Mouse (Mus musculus) embryo, embryonic 11.5 days (tissue): Measurements from ENCODE around the gene Ank2.

Experiments used
- DNase-seq: peaks from one replicate; pipeline ENCODE4 v3.0.0-alpha.2; 2012; ENCODE audit warnings: low read depth, low spot score

Gene Ank2

DNA sequence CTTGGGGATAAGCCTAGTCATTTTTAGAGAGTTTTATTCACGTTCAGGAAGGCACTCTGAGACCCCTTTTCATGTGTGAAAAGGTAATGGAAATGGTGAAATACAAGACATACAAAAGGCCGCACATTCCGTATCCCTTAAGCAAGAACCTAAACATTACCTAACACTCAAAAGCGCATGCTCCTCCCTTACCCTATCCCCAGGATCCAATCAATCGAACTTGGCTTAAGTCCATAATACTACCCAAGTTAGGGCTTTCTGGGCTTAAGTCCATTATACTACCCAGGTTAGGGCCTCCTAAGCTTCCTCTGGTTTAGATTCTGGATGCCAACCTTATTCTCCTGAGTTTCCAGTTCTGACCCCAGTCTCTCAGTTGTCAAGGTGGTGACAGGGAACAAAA, 516.3 kb downstream of the Ank2 start:
- DNase-seq, result no peak

DNA sequence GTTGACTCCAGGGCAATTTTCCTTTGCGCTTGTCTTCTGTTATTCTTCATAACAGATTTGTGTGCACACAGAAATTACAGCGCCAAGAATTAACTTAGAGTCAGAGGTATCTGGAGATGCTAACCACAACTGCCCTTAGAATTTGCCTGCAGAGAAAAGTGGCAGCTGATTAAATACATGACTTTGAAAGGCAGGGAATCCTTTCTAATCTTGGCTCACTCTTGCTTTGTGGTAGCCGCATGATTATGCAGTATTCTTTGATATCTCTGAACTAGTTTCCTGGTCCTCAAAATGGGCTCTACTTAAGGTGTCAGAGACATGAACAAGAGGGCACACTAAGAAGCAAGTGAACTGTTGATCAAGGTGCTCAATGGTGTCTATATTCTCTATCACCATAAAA, 518.0 kb downstream of the Ank2 start:
- DNase-seq, result no peak

DNA sequence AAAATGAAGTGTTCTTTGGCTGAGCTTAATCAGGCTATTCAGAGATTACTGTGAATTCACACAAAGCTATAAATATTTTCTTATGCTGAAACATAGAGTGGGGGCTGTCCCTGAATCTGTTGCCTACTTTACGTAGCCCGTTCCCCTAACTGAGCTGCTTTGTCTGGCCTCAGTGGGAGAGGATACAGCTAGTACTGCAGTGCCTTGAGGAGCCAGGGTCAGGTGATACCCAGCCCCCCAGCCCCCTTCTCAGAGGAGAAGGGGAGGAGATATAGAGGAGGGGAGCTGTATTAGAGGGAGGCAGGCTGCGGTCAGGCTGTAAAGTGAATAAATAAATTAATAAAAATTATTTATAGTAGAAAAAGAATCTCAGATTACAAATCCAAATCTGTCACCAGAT, 519.5 kb downstream of the Ank2 start:
- no peak for DNase-seq

GRCm38 (mm10) chr3:126978768-126979410, 520.3 kb downstream of the Ank2 start:
- peak; percentile 44 for DNase-seq

- no peak for DNase-seq
Measured at GRCm38 (mm10) chr3:126977399-126977798, 521.8 kb downstream of the Ank2 start.

GRCm38 (mm10) chr3:126976793-126977192, 522.4 kb downstream of the Ank2 start:
- no peak for DNase-seq

GRCm38 (mm10) chr3:126975409-126975808, 523.7 kb downstream of the Ank2 start:
- DNase-seq, result no peak

DNA sequence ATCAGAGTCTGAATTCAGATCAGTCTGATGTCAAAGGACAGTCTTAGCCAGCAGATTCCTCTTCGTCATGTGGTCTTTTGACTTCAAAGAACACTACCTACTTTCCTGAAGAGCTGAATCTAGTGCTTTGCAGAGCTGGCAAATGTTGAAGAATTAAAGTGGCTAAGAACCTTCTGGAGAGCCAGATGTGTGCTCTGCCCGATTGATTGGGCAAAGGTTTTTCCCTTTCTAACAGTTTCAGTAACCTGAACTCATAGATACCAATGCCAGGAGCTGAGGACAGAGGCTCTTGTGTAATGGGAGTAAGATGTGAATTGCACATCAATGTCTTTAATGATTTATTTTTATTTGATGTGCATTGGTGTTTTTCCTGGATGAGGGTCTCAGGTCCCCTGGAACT, 525.6 kb downstream of the Ank2 start:
- DNase-seq, result no peak

GRCm38 (mm10) chr3:126971531-126971930, 527.6 kb downstream of the Ank2 start:
- DNase-seq, result no peak

- DNase-seq, result no peak
Measured at GRCm38 (mm10) chr3:126968721-126969120, 530.4 kb downstream of the Ank2 start.

DNA sequence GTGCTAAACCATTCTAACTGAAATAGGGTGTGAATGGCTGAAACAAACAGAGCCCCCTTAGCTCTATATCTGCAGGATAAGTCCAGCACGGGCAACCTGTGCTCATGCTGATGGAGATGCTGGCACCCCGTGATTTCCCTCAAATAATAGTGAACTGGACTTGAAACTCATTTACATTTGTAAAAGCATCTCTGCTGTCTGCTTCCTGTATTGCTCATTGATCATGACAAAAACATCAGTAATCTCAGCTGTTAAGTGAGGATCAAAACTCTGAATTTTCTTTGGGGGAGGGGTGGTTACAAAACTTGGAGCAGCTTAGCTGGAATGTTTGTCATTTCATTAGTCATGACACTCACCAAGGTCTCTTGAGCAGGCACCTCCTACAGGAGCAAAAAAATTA, 533.4 kb downstream of the Ank2 start:
- no peak for DNase-seq

DNA sequence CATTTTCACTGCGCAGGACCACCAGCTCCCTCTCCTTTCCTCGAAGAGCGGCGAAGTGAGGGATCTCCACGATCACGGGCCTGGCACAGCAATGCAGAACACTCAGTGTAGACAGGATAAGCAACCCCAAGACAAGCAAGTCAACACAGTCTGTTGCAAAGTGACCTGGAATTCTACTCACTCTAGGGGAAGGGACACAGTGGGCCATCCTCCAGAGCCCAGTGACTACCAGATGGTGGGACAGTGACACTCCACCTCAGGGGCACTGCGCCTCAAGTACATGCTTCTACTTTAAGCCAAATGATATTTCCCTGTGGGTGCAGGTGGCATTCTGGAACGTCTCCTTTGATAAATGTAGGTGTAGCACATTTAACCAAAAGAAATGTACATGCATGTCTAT, 536.8 kb downstream of the Ank2 start:
- no peak for DNase-seq

DNA sequence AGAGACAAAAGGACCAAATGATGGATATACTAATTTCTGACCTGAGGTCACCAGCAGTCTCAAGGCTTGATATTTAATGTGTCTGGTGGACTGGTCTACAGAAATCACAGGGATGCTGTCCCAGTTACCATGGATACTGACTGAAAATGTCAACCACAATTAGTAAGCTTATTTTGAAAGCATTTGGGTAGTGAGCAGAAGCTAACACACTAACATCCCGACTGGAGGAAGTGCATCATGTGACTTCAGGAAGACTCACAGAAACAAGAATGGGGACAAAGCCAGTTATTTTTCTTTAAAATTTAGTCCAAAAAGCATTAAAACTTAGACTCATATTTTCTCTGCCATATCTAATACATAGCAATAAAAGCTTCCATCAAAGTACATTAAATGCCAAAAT, 546.5 kb downstream of the Ank2 start:
- no peak for DNase-seq

DNA sequence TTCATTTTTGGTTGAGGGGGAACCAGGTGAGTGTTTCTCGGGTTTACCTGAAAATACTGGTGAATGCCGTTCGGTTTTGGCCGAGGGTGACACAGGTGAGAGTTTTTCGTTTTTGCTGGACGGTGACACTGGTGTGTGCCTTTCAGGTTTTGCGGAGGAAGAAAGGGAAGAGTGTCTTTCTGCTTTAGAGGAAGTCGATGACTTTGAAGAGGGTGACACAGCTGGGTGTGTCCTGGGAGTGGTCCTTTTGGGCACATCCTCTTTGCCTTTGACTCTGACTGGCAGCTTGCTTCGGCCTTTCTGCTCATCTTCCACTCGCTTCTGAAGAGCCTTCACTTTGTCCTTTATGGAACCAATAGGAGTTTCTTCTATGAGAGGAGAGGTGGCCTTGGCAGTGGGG, 552.6 kb downstream of the Ank2 start:
- no peak for DNase-seq

DNA sequence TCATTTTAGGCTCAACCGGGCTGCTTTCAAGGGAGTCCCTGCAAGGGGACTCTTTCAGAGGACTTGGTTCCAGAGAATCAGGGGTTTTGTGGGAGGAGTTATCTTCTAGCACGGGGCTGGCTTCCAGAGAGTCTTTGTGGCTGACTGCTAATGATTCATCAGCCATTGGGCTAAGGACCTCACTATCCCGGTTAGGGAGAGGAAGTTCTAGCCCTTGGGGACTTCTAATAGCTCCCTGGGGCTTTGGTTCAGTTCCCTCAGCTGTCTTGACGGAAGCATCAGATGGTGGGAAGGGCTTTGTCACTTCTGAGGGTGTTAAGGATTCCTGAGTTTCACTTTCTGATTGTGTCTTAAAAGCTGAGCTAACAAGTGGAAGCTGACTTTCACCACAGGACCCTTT, 554.3 kb downstream of the Ank2 start:
- DNase-seq, result no peak

- no peak for DNase-seq
Measured at GRCm38 (mm10) chr3:126944081-126944480, 555.1 kb downstream of the Ank2 start.

GRCm38 (mm10) chr3:126940452-126940851, 558.7 kb downstream of the Ank2 start:
- DNase-seq, result no peak

GRCm38 (mm10) chr3:126931884-126932506, 567.2 kb downstream of the Ank2 start:
- no peak for DNase-seq

DNA sequence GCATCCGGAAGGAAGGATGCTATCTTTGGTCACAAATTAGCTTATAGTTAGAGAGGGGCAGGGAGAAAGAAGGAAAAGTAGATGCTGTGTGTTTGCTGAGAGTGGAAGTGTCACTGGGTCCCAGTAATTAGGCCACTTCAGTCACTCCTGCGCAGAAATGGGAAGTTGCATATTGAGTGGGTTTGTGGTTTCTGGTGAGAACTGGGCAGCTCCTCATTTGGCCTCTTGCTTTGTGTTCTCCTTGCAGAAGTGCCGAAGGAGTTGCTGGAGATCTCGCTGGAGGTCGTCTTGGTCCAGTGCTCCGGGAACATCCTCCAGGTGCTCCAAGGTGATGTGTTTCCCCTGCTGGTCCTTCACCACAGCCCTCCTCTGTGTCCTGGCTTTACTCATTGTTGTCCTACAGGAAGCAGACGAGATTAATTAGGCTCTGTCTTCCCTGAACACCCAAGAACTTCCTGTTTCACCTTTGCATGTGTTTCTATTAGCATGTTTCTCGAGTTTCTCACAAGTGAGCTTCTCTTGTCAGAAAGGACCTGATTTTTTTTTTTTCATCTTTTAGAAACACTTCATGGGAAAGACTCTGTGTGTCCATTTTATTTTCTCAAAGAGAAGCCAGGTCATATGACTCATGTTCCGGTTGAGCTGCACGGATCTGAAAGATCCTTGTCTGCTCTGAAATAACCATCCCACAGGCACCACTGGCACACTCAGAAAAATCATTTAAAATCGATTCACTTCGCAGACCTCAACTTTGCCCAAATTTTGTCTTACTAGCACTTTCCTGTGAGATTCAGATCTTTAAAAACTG, 575.4 kb downstream of the Ank2 start:
- DNase-seq, result no peak

- no peak for DNase-seq
Measured at GRCm38 (mm10) chr3:126921941-126922340, 577.2 kb downstream of the Ank2 start.

- DNase-seq, result no peak
Measured at GRCm38 (mm10) chr3:126920296-126920695, 578.9 kb downstream of the Ank2 start.

DNA sequence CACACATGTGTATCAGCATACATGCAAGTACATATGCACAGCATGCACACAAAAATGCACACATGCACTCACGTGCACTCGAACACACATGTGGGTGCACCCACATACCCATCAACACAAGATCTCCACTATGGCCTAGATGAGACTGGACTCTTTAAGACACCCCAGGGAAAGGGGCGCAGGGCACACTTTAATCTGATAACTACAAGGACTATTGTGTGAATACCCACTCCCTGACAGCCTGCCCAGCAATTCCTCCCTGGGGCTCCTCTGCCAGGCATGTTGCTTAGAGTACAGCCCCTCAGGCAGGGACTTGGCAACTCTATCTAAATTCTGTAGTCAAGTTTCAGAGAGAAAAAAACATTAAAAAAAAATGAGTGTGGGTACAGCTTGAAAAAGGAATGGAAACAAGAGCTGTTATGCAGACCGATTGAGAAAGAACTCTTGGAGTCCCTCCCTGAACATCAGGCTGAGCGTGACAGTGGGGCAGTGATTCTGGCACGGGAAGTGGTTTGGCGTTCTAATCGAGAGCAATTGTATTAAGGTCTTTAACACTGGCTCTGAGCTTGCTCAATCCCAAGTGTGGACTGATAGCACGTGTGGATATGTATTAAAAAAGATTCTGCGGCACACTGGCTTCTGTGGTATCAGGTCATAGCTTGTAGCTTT, 580.2 kb downstream of the Ank2 start:
- DNase-seq, result no peak
